Mouse (Mus musculus) embryonic facial prominence, embryonic 13.5 days (tissue): ENCODE data around the gene Nelfb. TPM values are rescaled to one million over a fixed set of nuclear protein-coding genes. Genes with fewer than 3 reads are reported as not detected.

ENCODE experiments used
- ATAC-seq: fragments of 200-750 bp; cut with Nextera tagmentation; 2 replicates; pipeline ENCODE4 v1.8.0; 2017; ENCODE audit warnings: low read depth; ENCODE audit not compliant: insufficient number of reproducible peaks, insufficient read depth, low FRiP score, low TSS enrichment
- H3K27ac ChIP-seq: fragments of 300-500 bp; sonication (generic); 2 replicates; pipeline ENCODE4 v1.5.1; 2015; ENCODE audit warnings: moderate library complexity, mild to moderate bottlenecking, inconsistent platforms
- H3K27me3 ChIP-seq: fragments of 300-500 bp; sonication (generic); 2 replicates; pipeline ENCODE4 v1.6.1; 2015; ENCODE audit warnings: mild to moderate bottlenecking, inconsistent platforms
- H3K36me3 ChIP-seq: fragments of 300-500 bp; sonication (generic); 2 replicates; pipeline ENCODE4 v1.6.1; 2015; ENCODE audit warnings: mild to moderate bottlenecking, inconsistent platforms
- H3K4me1 ChIP-seq: fragments of 300-500 bp; sonication (generic); 2 replicates; pipeline ENCODE4 v1.6.1; 2015; ENCODE audit warnings: inconsistent platforms
- H3K4me2 ChIP-seq: fragments of 300-500 bp; sonication (generic); 2 replicates; pipeline ENCODE4 v1.6.1; 2015; ENCODE audit warnings: moderate library complexity, mild to moderate bottlenecking, inconsistent platforms
- H3K4me3 ChIP-seq: fragments of 300-500 bp; sonication (generic); 2 replicates; pipeline ENCODE4 v1.5.1; 2015; ENCODE audit warnings: mild to moderate bottlenecking, inconsistent platforms
- H3K9ac ChIP-seq: fragments of 300-500 bp; sonication (generic); 2 replicates; pipeline ENCODE4 v1.6.1; 2015; ENCODE audit warnings: mild to moderate bottlenecking, inconsistent platforms
- H3K9me3 ChIP-seq: fragments of 300-500 bp; sonication (generic); 2 replicates; pipeline ENCODE4 v1.6.1; 2016; ENCODE audit warnings: inconsistent platforms
- WGBS: fragments of 180-500 bp; shearing (Covaris S2); methylation state at CpG from one replicate; pipeline ENCODE4 v1.1.7; 2015; ENCODE audit warnings: mixed read lengths; 5-methylcytosine and 5-hydroxymethylcytosine counted together
- polyA plus RNA-seq: library from polyadenylated mRNA; unstranded; fragments of >200 nt; fragmentation: Nextera tagmentation; extraction: Ambion mirVana; gene quantifications from 2 replicates; pipeline ENCODE4 v1.2.1, GENCODE M21; 2015

Gene Nelfb
- polyA plus RNA-seq, 1 experiment from 2014 or later, result 114 TPM

DNA sequence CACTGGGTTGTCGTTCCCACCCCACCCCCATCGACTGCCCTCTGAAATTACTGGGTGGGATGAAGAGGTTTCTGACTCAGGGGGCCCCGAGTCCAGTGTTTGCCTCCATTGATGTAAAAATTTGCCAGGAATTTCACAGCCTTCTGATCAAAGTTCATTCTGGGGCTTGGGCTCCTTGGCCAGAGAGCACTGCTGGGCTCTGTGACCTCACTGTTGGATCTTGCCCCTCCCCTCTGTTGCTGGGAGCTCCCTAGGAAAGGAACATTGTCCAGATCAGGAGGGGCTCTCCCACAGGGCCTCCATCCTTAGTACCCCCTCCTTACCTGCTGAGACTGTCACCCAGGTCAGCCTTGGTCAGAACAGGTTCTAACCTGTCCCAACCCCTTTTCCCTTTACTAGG lies 3.2 kb upstream of the Nelfb start, which contains the start of gene Stpg3:
TSS of gene Stpg3 (minus strand) at position 194 of the 400 bp plus-strand sequence.
- ATAC-seq, result no peak
- no peak within 1 kb of the TSS for H3K9ac ChIP-seq
- no peaks in the 10 kb centered on the region for H3K36me3 ChIP-seq
- no peak within 1 kb of the TSS for H3K27ac ChIP-seq
- H3K4me1 ChIP-seq, result peaks cover 14% of the 10 kb centered on the region
- no peaks in the 10 kb centered on the region for H3K9me3 ChIP-seq
- 70% methylated on average over 3 of the region's 3 CpGs for WGBS
- no peak within 1 kb of the TSS for H3K4me3 ChIP-seq
- no peaks in the 10 kb centered on the region; the same call in 1 of the 2 replicates for H3K27me3 ChIP-seq
- no peak within 1 kb of the TSS for H3K4me2 ChIP-seq

DNA sequence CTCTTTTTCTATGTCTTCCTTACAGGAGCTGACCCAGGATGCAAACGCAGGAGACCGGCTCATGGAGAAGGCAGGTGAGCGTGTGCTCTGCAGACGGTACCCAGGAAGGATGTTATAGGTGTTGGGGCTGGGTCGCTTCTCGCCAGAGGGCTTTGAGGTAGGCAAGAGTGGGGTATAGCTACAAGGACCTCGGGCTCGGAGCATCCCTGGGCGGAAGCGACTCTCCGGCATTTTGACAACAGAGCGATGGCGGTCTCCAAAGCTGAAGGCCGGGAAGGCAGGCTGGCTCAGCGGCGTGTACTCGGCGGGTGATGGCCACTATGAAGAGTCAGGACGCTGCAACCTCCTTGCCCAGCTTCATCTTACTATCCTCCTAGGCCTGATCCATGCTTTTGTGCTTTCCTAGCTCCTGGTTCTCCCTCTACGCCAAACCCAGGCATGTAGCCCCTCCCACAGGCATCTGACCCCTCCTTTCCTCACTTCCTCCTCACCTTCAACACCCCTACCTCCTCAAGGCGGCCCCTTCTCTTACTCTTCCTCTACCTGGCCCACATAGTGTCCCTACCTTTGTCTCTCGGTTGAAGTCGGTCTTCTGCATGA lies 2.1 kb upstream of the Nelfb start:
- Histone ChIP-seq H3K9ac (no peak overlapping the region), H3K27me3 (no peaks in the 10 kb centered on the region; the same call in 1 of the 2 replicates), H3K36me3 (peaks cover 7% of the 10 kb centered on the region), H3K4me2 (no peak overlapping the region), H3K4me1 (peaks cover 20% of the 10 kb centered on the region), H3K4me3 (no peak overlapping the region), H3K9me3 (no peaks in the 10 kb centered on the region), H3K27ac (no peak overlapping the region)
- whole genome bisulfite sequencing, result 67% methylated on average over 23 of the region's 23 CpGs
- no peak for ATAC-seq

DNA sequence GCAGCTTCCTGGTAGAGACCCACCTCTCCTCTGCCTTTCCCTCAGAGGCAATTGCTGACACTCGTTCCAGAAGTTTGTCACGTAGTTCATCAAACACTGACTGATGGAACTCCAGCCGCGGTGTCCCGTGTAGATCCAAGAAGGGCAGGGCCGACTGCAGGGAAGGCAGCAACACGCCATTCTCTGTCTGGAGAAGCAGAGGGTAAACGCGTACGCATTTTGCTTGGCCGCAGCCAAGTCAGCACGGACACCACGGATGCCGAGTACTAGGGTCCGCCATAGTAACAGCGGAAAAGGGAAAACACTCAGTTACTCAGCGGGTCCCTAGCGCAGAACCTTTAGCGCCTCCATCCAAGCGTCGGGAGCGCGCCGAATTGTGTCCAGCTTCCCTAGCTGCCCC lies 603 bp downstream of the Nelfb start:
- no peaks in the 10 kb centered on the region; the same call in 1 of the 2 replicates for H3K27me3 ChIP-seq
- no peaks in the 10 kb centered on the region for H3K9me3 ChIP-seq
- peaks cover 33% of the 10 kb centered on the region for H3K36me3 ChIP-seq
- H3K4me2 ChIP-seq, result peak overlapping the region; percentile 83
- ATAC-seq, result 0 out of 2 replicates have a peak, but pooled peaks have one; percentile 6
- peak overlapping the region; percentile 94 for H3K9ac ChIP-seq
- WGBS, result under 1% methylated on average over 24 of the region's 24 CpGs
- peak overlapping the region; percentile 91 for H3K27ac ChIP-seq
- peaks cover 20% of the 10 kb centered on the region for H3K4me1 ChIP-seq
- H3K4me3 ChIP-seq, result peak overlapping the region; percentile 87

DNA sequence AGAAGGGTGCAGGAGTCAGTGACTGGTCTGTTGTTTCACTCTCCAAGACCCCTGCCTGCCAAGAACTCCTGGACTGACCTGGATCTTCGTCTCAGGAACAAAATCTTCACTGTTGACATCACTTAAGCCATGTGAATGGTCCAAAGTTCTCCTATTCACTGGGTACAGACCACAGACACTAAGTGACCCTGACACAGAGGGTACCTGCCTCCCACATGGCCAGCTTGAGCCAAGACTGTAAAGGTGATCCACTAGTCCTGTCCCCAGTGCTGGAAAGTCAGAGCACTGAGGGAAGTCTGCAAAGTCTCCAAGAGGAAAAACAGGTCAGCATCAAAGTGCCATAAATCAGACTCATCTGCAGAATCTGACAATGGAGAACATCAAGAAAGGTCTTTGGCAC lies 3.7 kb downstream of the Nelfb start:
- no peaks in the 10 kb centered on the region for H3K9me3 ChIP-seq
- H3K27ac ChIP-seq, result no peak overlapping the region
- H3K4me1 ChIP-seq, result peaks cover 20% of the 10 kb centered on the region
- no peak overlapping the region for H3K4me2 ChIP-seq
- H3K9ac ChIP-seq, result no peak overlapping the region
- no peak for ATAC-seq
- H3K4me3 ChIP-seq, result no peak overlapping the region
- peaks cover 64% of the 10 kb centered on the region for H3K36me3 ChIP-seq
- no peaks in the 10 kb centered on the region for H3K27me3 ChIP-seq
- 83% methylated on average over 1 of the region's 1 CpGs for WGBS

DNA sequence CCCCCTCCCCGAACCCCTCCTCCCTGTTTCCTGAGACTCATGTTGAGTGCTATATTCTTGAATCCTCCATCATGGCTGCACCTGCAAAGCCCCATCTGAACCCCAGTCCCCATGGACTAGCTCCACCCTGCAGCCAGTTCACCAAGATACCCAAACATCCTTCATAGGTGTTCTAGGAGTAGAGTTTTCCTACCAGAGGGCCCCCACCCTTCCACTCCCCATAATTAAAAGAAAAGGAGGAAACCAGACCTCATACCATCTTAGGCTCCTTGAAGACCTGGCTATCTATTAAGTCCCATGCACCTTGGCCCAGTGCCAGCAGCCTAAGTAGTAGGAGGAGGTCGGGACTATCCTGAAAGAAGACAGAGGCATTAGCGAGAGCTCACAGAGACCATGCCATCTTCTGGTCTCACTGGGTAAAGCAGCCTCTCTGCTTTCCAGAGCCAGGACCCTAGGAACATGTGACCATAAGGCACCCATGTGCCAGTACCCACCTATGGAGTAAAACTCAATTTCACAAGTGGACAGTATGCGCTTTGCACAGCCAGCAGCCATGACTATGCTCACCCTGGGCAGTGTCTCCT lies 7.6 kb downstream of the Nelfb start:
- ATAC-seq, result no peak
- 66% methylated on average over 4 of the region's 4 CpGs for WGBS

DNA sequence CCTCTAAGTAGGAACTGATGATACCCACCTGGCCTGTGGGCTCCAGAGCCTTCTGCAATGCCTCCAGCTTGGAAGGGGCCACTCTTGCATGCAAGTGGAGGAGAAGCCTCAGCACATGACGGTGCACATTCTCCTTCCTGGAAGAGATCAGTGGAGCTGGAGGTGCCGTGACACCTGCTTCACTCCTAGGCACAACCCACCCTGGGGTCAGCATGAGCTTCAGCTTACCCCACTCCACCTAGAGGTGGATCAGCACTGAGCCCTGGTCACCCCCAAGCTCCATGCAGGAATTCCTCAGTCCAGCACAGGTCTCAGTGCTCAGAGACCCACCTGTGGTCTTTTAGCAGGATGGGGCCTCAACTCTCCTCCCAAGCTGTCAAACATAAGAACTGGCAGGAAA lies 10.7 kb downstream of the Nelfb start:
- no peak for ATAC-seq
- no peak overlapping the region for H3K9ac ChIP-seq
- H3K4me3 ChIP-seq, result no peak overlapping the region
- no peak overlapping the region for H3K4me2 ChIP-seq
- peaks cover 75% of the 10 kb centered on the region for H3K36me3 ChIP-seq
- peaks cover 25% of the 10 kb centered on the region for H3K27me3 ChIP-seq
- H3K4me1 ChIP-seq, result peaks cover 13% of the 10 kb centered on the region
- H3K9me3 ChIP-seq, result no peaks in the 10 kb centered on the region
- 85% methylated on average over 2 of the region's 2 CpGs for WGBS
- H3K27ac ChIP-seq, result no peak overlapping the region

More for the DNA sequence above, 7.6 kb downstream of the Nelfb start:
- Histone ChIP-seq H3K9ac (no peak overlapping the region), H3K4me3 (no peak overlapping the region), H3K27me3 (no peaks in the 10 kb centered on the region), H3K9me3 (no peaks in the 10 kb centered on the region), H3K36me3 (peaks cover 97% of the 10 kb centered on the region), H3K4me1 (0 out of 2 replicates have a peak, but pooled peaks cover under 1% of the 10 kb centered on the region), H3K4me2 (no peak overlapping the region), H3K27ac (no peak overlapping the region)

DNA sequence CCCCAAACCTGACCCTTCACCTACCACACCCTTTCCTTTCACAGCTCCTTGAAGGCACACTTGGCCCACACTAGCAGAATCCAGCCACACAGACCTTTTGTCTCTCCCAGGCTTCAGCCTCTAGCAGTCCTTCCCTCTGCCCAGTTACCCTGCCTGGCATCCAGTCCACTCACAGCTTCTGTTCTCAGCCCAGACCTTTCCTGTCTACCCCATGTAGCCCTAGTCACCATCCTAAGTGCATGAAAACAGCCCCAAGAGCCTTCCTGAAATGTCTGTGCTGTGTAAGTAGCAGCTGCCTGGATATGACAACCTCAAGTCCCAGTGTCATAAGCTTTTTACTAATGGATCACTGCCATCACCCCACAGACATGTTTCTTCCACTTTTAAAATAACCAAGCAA lies 13.3 kb downstream of the Nelfb start:
- H3K27me3 ChIP-seq, result peaks cover 44% of the 10 kb centered on the region
- ATAC-seq, result no peak
- H3K9me3 ChIP-seq, result no peaks in the 10 kb centered on the region
- H3K27ac ChIP-seq, result no peak overlapping the region
- 0 out of 2 replicates have a peak overlapping the region, but pooled peaks have one; percentile 16 for H3K9ac ChIP-seq
- H3K4me2 ChIP-seq, result no peak overlapping the region
- H3K4me3 ChIP-seq, result no peak overlapping the region
- H3K36me3 ChIP-seq, result peaks cover 48% of the 10 kb centered on the region
- peaks cover 32% of the 10 kb centered on the region for H3K4me1 ChIP-seq

DNA sequence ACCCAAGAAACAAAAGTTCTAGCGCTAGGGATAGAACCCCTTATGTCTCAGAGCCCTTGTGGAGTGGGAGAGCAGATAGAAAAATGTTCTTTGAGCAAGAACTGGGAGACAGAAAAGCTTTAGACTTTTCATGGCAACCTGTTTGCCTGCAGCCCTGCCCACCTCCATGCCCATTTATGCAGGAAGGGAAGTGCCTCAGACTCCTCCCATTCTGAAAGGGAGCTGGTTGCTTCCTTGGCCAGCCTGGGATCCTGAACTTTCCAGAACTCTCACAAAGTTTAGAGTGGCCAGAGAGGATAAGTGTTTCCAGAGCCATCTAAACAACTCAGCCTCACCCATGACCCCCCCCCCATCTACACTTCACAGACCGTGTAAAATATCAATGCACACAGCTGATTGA lies 14.1 kb downstream of the Nelfb start:
- 20% methylated on average over 2 of the region's 2 CpGs for WGBS
- H3K4me1 ChIP-seq, result peaks cover 32% of the 10 kb centered on the region
- no peak overlapping the region for H3K27ac ChIP-seq
- peaks cover 40% of the 10 kb centered on the region for H3K36me3 ChIP-seq
- ATAC-seq, result no peak
- H3K27me3 ChIP-seq, result peaks cover 44% of the 10 kb centered on the region
- 0 out of 2 replicates have a peak overlapping the region, but pooled peaks have one; percentile 16 for H3K9ac ChIP-seq
- H3K4me2 ChIP-seq, result no peak overlapping the region
- H3K4me3 ChIP-seq, result peak overlapping the region; percentile 29; the same call in 1 of the 2 replicates
- H3K9me3 ChIP-seq, result no peaks in the 10 kb centered on the region

DNA sequence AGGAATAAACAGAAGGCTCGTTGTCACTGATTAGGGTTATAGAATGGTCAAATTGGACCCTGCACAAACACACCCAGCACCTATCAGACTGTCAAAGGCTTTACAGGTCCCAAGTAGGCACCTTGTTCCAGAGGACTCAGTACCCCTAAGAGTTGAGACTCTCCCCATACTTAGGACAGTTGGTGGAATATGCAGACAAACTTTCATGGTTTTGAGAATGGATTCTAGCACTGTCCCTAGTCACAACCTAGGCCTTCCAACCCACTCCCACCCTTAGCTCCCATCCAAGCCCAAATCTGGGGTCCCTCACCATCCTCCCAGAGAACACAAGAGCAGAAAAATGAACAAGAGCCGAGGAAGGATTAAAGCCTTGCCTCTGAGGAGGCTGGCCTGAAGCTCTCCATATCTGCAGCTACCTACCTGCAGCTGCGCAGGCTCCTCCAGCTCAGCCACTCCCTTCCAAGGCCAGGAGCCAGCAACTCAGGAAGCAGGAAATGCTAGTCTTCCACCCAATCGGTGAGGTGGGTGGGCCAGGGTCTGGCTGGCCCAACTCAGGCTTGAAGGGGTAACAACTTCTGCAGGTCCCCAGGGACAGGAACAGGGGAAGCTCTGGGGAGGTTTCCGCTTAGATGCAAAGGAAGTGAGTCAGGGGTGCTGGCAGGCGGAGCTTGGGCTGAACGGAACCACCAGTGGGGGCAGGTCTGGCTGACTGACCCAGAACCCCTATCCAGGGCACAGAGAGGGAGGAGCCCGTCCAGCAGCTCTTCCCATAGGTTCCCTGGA lies 14.9 kb downstream of the Nelfb start, which contains the start of gene Tor4a:
TSS of gene Tor4a (minus strand) at position 715 of the 783 bp plus-strand sequence.
- Histone ChIP-seq H3K9ac (peak within 1 kb of the TSS; percentile 54), H3K9me3 (no peaks in the 10 kb centered on the region), H3K4me2 (peak within 1 kb of the TSS; percentile 55), H3K36me3 (peaks cover 32% of the 10 kb centered on the region), H3K4me1 (peaks cover 32% of the 10 kb centered on the region), H3K4me3 (peak within 1 kb of the TSS; percentile 29), H3K27ac (no peak within 1 kb of the TSS), H3K27me3 (peaks cover 44% of the 10 kb centered on the region)
- ATAC-seq, result peak; percentile 33; the same call in 1 of the 2 replicates
- 12% methylated on average over 8 of the region's 8 CpGs for WGBS

DNA sequence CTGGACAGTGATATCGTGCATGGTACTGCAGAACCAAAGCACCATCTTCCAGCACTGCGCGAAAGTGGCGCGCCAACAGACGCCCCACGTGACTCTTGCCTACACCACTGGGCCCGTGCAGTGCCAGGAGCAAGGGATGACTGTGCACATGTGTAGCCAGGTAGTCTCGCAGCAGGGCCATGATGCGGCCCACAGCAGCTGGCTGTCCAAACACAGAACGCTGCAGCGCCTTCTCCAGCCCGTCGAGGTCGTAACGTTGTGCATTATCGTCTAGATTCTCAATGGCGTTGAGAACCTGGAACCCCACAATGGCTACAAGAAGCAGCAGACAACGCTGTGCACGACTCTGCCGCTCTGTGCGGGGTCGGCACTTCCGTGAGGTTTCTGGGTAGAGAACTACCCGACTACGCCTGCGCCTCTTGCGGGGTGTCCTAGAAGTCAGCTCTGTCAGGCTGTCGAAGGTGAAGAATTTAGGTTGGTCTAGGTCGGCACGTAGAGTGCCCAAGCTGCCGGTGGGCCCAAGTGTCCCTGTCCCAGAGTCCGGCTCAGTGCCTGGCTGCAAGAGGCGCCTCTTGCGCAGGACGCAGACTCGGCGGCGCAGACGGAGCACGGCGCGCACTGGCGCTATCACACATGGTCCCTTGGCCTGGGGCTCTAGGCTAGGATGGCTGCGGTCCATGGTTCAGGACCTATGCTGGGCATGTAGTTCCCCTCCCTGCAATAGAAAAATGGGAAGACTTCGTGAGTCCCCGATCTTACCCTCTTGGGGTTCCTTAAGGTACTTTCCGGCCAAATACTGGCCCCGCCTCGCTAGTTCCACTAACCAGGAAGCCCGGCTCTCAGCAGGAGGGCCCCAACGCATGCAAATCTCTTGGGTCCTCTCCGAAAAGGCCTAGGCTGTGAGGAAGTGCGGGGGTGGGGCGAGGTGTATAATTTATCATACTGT lies 15.8 kb downstream of the Nelfb start:
- WGBS, result 18% methylated on average over 55 of the region's 55 CpGs
- Histone ChIP-seq H3K9ac (peak overlapping the region; percentile 54), H3K27ac (no peak overlapping the region), H3K4me3 (peak overlapping the region; percentile 29), H3K27me3 (peaks cover 44% of the 10 kb centered on the region), H3K9me3 (no peaks in the 10 kb centered on the region), H3K4me1 (peaks cover 32% of the 10 kb centered on the region), H3K4me2 (peak overlapping the region; percentile 55), H3K36me3 (peaks cover 23% of the 10 kb centered on the region)
- ATAC-seq, result no peak
